Mouse (Mus musculus) heart, postnatal 0 days (tissue): ENCODE results near the gene Tmem269.

Source experiments
- CTCF ChIP-seq: IDR thresholded peaks from 2 replicates; pipeline ENCODE4 v1.5.1; 2016; ENCODE audit warnings: antibody characterized with exemption, control low read depth, low read depth
- EP300 ChIP-seq: IDR thresholded peaks from 2 replicates; pipeline ENCODE4 v1.6.1; 2016; ENCODE audit warnings: antibody characterized with exemption, low read depth

DNA sequence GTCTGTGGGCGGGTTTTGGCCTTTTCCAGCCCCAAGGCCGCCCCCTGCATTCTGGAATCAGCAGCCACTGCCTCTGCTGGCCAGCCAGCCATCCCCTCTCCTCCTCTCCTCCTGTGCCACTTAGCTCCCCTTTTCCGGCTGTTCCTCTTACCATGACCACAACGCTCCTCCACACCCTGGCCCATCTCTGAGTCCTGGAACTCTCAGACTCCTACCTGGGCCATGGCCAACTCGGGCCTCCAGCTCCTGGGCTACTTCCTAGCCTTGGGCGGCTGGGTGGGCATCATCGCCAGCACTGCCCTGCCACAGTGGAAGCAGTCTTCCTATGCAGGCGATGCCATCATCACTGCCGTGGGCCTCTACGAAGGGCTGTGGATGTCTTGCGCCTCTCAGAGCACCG lies 37.3 kb upstream of the Tmem269 start, which contains the start of gene Cldn19:
- no peak for TF ChIP-seq CTCF
- TF ChIP-seq EP300: no peak
